Mouse (Mus musculus) kidney, adult 2 months (tissue): ENCODE results near the gene C330007P06Rik.

Experiments
- CTCF ChIP-seq: fragments of 200-500 bp; conservative IDR thresholded peaks from 2 replicates; pipeline ENCODE4 v1.5.1; 2011; ENCODE audit warnings: low read depth, mild to moderate bottlenecking, control low read depth, low read length, moderate library complexity, mixed read lengths; ENCODE audit not compliant: insufficient read depth, insufficient read length
- POLR2A ChIP-seq: fragments of 200-500 bp; IDR thresholded peaks from one replicate; pipeline ENCODE4 v1.6.1; 2011; ENCODE audit warnings: low read depth, low read length, control low read depth

- TF ChIP-seq CTCF (no peak), POLR2A (no peak)
Measured at GRCm38 (mm10) chrX:36805466-36806235, 68.3 kb downstream of the C330007P06Rik start.
